Mouse (Mus musculus) spleen, postnatal 10 days (tissue): ENCODE data around the gene Asic4.

ENCODE experiments used
- DNase-seq, 2 experiments: peaks; one replicate each; pipeline ENCODE4 v3.0.0; 2021 to 2022; ENCODE audit warnings: low spot score in 2 of 2

Gene Asic4

GRCm38 (mm10) chr1:75443247-75444024, 6.8 kb upstream of the Asic4 start:
- DNase-seq: no peak

- DNase-seq: no peak
These were observed 6.0 kb upstream of the Asic4 start for GRCm38 (mm10) chr1:75444208-75444607.

GRCm38 (mm10) chr1:75445141-75445701, 5.0 kb upstream of the Asic4 start:
- DNase-seq: no peak

- peak; percentile 63 to 86 for DNase-seq
These were observed 4.3 kb upstream of the Asic4 start for GRCm38 (mm10) chr1:75445751-75446611.

- no peak for DNase-seq
These were observed 3.6 kb upstream of the Asic4 start for GRCm38 (mm10) chr1:75446656-75447055.

DNA sequence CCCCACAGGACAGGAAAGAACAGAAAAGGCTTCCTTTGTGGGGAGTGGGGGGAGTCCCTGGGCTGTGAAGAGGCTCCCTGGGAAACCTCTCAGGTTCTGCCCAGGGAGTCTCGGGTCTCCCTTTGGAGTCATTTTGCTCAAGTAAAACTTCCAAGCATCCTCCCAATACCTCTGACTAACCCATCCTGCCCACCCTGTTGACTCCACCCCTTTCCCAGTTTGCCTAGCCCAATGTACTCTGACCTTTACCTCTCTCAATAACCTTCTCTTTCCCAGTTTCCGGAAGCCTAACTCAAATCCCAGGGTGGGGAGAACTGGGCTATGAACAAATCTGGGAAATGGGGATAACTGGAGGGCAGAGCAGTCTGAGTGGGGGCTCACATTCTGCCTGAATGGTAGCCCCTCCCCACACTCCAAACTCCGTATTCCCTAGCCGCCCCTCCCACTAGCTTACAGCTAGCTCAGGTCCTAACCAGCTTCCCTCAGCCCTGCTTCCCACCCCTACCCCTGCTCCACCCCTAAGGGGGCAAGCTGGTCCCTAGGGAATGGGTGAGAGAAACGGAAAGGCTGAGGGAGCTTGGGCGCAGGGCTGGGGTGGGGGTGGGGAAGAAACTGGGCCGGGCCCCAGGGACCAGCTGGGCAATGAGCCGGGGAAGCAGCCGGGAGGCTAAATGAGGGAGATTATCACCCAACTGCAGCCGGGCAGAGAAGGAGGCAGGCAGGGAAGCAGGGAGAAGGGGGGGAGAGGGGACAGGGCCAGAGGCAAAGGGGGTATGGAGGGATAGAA, 2.8 kb upstream of the Asic4 start:
- no peak for DNase-seq

GRCm38 (mm10) chr1:75448052-75448431, 2.2 kb upstream of the Asic4 start:
- DNase-seq: no peak

GRCm38 (mm10) chr1:75448937-75449336, 1.3 kb upstream of the Asic4 start:
- no peak for DNase-seq

DNA sequence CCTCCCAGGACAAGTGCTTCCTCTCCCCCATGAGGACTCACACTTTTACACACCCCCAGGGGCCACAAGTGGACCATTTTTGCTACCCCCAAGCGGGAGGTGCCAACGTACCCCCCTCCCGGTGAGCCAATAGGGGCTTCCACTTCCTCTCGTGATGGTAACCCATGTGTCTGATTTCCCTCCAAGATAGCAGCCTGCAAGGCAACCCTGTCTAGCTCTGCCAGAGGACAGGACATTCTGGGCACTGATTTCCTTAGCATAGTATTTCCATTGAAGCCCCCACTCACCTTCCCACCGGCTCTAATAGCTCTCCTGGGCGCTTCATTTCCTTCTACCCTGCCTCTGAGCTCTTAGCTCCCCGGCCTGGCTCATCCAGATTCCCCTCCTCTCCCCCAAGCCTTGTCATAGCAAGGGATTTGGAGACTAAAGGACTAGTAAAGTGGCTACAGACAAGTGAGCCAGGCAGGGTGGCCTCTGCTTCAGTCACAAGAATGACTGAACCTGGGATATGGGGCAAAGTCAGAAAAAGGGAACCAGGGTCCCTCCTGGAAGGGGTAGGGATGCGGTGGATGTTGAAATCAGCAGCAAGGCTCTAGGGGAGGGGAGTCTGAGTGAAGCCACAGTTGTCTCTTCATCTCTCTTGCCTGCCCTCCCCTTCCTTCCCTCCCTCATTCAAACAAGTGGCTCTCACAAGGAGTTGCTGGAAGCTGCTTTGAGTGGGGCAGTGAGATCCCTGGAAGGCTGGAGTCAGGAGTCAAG, 680 bp upstream of the Asic4 start:
- DNase-seq: no peak

DNA sequence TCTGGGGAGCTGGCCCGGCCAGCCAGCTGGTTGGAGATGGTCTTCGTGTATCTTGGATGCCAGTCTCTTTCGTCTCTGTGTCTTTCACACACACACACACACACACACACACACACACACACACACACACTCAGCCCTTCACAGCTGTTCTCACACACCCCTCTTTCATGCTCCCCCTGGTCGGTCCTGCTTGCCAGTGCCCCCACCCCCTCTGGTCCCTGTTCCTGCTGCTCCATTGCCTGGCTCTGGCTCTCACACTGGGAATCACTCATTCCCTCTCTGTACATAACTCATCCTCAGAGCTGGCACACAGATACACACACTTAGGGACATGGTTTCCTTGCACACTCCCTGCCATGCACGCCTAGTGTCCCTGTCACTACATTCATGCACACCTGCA, 1.7 kb downstream of the Asic4 start:
- no peak for DNase-seq

GRCm38 (mm10) chr1:75455433-75455832, 5.2 kb downstream of the Asic4 start:
- no peak for DNase-seq

DNA sequence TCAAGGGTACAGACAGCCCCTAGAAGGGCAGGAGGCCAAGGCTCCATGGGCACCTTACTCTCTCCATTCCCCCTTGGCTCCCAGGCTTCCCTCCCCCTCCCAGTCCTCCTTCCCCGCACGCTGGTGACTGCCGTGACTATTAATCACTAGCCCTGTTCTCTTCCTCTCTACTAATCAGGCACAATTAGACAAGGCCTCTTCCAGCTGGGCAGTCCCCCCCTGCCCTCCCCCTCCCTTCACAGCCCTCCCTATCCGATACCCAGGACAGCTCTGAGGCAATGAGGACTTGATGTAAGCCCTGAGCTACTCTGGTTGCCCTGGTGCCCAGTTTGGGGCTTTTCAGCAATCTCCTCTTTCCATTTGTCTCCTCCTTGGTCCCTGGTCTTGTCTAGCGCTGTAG, 5.7 kb downstream of the Asic4 start:
- no peak for DNase-seq

- DNase-seq: peak in 1 of 2 experiments; percentile 50
These were observed 6.7 kb downstream of the Asic4 start for GRCm38 (mm10) chr1:75456746-75457564.

- DNase-seq: no peak
These were observed 7.4 kb downstream of the Asic4 start for GRCm38 (mm10) chr1:75457710-75458024.

DNA sequence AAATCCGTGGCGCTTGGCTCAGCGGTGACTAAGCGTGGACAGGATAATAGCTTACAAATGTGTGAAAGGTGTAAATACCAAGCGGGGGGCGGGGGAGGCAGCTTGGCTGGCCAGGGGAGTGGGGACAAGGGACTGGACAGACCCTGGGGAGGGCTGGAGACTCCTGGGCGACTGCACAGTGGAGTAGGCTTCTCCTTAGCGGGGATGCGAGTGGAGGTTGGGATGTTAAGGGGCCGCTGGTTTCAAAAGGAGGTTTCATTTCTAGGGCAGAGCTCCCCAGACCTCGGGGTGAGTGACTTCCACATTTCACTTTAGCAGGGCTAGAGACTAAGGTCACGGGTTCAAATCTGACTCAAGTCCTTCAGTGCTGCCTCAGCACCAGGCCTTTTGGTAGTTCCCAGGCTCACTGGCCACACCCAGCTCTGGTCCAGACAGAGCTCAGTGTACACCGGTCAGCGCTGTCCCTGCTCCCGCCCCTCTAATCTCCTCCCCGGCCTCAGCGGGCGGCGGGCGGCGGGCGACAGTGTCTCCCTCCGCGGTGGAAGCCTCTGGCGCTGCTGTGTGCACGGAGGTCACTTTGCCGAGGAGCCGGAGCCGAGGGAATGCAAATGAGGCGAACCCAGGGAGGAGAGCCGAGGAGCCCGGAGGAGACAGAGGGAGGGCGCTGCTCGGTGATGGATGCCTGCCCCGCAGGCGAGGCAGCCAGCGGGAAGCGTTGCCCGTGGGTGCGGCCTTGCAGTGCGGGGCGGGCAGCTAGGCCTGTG, 8.0 kb downstream of the Asic4 start:
- DNase-seq: no peak

DNA sequence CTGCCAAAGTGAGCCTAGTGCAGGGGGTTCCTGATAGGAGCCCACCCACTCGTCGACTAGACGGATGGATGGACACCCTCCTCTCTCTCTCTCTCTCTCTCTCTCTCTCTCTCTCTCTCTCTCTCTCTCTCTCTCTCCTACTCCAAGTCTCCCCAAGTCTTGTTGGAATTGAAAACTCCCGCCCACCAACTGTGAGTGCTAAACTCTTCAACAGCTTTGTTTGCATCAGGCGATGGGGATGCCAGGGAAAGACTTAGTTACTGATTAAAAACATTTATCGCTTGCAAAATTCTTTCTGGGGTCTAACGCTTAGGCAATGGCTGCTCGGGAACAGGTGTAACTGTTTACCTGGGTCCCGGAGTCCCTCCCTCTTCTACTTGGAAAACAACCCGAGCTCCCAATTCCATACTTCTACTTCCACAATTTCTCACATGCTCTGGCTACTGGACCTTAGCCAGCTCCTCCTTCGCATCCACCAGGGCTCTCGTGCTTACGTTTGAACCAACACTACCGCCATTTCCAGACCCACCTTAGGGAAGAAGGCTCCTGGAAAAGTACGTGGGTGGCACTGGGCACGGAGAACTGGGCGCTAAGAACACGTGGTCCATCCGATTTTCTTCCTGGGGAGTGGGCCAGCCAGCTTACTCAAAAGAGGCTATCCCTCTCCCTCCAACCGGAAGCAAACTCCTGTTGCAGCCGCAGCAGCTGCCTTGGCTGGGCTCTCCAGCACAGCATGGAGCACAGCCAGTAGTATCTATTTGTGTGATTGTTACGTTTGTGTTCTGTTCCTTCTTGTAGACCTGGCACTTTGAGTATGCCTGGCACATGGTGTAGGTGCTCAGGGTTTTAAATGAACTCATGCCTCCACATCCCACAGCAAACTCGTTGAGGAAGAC, 8.8 kb downstream of the Asic4 start:
- no peak for DNase-seq

DNA sequence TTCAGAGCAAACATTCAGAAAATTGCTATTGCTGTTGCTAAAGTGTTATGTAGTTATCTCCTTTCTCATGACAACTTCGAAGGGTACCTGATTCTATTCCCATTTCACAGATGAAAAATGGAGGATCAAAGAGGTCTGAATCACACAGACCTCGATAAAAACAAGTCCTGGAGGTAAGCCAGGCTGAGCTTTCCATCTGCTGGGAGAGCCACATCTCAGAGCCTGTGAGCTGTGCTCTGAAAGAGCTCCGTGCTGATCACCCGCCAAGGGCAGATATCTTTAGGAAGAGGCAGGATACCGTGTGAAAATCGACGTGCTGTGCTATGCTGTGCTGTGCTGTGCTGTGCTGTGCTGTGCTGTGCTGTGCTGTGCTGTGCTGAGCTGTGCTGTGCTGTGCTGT, 10.1 kb downstream of the Asic4 start:
- DNase-seq: no peak

DNA sequence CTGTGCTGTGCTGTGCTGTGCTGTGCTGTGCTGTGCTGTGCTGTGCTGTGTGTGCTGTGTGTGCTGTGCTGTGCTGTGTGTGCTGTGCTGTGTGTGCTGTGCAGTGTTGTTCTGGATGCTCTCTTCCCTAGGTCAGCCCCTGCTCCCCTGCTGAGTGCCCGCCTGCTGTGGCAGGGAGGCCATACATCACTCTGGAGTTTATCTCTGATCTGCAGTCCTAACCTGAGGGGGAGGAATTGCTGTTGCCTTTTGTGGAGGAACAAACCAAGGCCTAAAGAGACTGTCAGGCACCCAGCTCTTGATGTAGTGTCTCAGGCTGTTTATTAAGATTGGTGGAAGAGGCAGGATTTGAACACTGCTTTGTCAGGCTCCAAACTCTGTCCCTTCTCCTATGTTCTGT, 12.4 kb downstream of the Asic4 start:
- DNase-seq: no peak
